Mouse (Mus musculus) embryonic fibroblast, embryonic 13.5 days (primary cell): ENCODE measurements around the gene Pin1rt1. TPM values are rescaled to one million over a fixed set of nuclear protein-coding genes. Genes with fewer than 3 reads are reported as not detected.

ENCODE experiments used
- H3K27ac ChIP-seq: 2 replicates; pipeline ENCODE4 v1.5.1; 2012; ENCODE audit warnings: low read length, control low read depth, inconsistent platforms; ENCODE audit not compliant: insufficient read depth
- H3K4me1 ChIP-seq: 2 replicates; pipeline ENCODE4 v1.6.1; 2011; ENCODE audit warnings: low read length; ENCODE audit not compliant: control insufficient read depth, insufficient read depth
- H3K4me3 ChIP-seq: 2 replicates; pipeline ENCODE4 v1.5.1; 2011; ENCODE audit warnings: mild to moderate bottlenecking, control low read depth, low read length; ENCODE audit not compliant: insufficient read depth
- CTCF ChIP-seq: IDR thresholded peaks from 2 replicates; pipeline ENCODE4 v1.5.1; 2011; ENCODE audit warnings: mild to moderate bottlenecking, control low read depth, low read length, moderate library complexity, borderline replicate concordance; ENCODE audit not compliant: insufficient read depth
- POLR2A ChIP-seq: IDR thresholded peaks from 2 replicates; pipeline ENCODE4 v1.6.1; 2011; ENCODE audit warnings: low read depth, mild to moderate bottlenecking, control low read depth, low read length, moderate library complexity
- polyA plus RNA-seq: library from polyadenylated mRNA; stranded (reverse); fragments of >200 nt; gene quantifications from 2 replicates; pipeline ENCODE4 v1.2.4, GENCODE M21; 2011; ENCODE audit warnings: low read depth; ENCODE audit not compliant: missing spikeins, insufficient read length

Gene Pin1rt1
- polyA plus RNA-seq, 1 experiment, result not detected

GRCm38 (mm10) chr2:104699659-104700058, 16.5 kb downstream of the Pin1rt1 start:
- no peak overlapping the region for H3K4me3 ChIP-seq
- TF ChIP-seq POLR2A (no peak), CTCF (no peak)
- no peaks in the 10 kb centered on the region for H3K4me1 ChIP-seq
- H3K27ac ChIP-seq, result no peak overlapping the region

- H3K4me1 ChIP-seq, result no peaks in the 10 kb centered on the region
- H3K4me3 ChIP-seq, result no peak overlapping the region
- TF ChIP-seq POLR2A (no peak), CTCF (no peak)
- H3K27ac ChIP-seq, result no peak overlapping the region
Observed at GRCm38 (mm10) chr2:104692551-104692950, 23.6 kb downstream of the Pin1rt1 start.

GRCm38 (mm10) chr2:104690720-104691119, 25.5 kb downstream of the Pin1rt1 start:
- no peaks in the 10 kb centered on the region for H3K4me1 ChIP-seq
- no peak overlapping the region for H3K4me3 ChIP-seq
- H3K27ac ChIP-seq, result no peak overlapping the region
- TF ChIP-seq POLR2A, result no peak
- TF ChIP-seq CTCF, result no peak

- Histone ChIP-seq H3K4me1 (no peaks in the 10 kb centered on the region), H3K4me3 (no peak overlapping the region), H3K27ac (no peak overlapping the region)
- TF ChIP-seq CTCF (no peak), POLR2A (no peak)
Observed at GRCm38 (mm10) chr2:104688724-104689123, 27.5 kb downstream of the Pin1rt1 start.

- Histone ChIP-seq H3K27ac (no peak overlapping the region), H3K4me1 (no peaks in the 10 kb centered on the region), H3K4me3 (no peak overlapping the region)
- TF ChIP-seq POLR2A (no peak), CTCF (no peak)
Observed at GRCm38 (mm10) chr2:104688321-104688720, 27.9 kb downstream of the Pin1rt1 start.

GRCm38 (mm10) chr2:104687261-104687660, 28.9 kb downstream of the Pin1rt1 start:
- no peak for TF ChIP-seq POLR2A
- no peak for TF ChIP-seq CTCF
- H3K4me1 ChIP-seq, result no peaks in the 10 kb centered on the region
- no peak overlapping the region for H3K4me3 ChIP-seq
- H3K27ac ChIP-seq, result no peak overlapping the region

- no peaks in the 10 kb centered on the region for H3K4me1 ChIP-seq
Observed at GRCm38 (mm10) chr2:104685418-104685817, 30.8 kb downstream of the Pin1rt1 start.

GRCm38 (mm10) chr2:104684771-104685170, 31.4 kb downstream of the Pin1rt1 start:
- Histone ChIP-seq H3K4me3 (no peak overlapping the region), H3K27ac (no peak overlapping the region)
- TF ChIP-seq POLR2A, result no peak
- TF ChIP-seq CTCF, result no peak

More at GRCm38 (mm10) chr2:104685418-104685817, 30.8 kb downstream of the Pin1rt1 start:
- Histone ChIP-seq H3K27ac (no peak overlapping the region), H3K4me3 (no peak overlapping the region)
- TF ChIP-seq CTCF (peak; percentile 98), POLR2A (no peak)

GRCm38 (mm10) chr2:104677326-104677725, 38.9 kb downstream of the Pin1rt1 start:
- H3K4me1 ChIP-seq, result no peaks in the 10 kb centered on the region
- no peak overlapping the region for H3K4me3 ChIP-seq
- H3K27ac ChIP-seq, result no peak overlapping the region
- TF ChIP-seq CTCF (no peak), POLR2A (no peak)

More at GRCm38 (mm10) chr2:104684771-104685170, 31.4 kb downstream of the Pin1rt1 start:
- H3K4me1 ChIP-seq, result no peaks in the 10 kb centered on the region

- H3K4me3 ChIP-seq, result no peak overlapping the region
Observed at GRCm38 (mm10) chr2:104671724-104672123, 44.5 kb downstream of the Pin1rt1 start.

GRCm38 (mm10) chr2:104669122-104669804, 46.9 kb downstream of the Pin1rt1 start:
- Histone ChIP-seq H3K4me1 (no peaks in the 10 kb centered on the region), H3K4me3 (no peak overlapping the region), H3K27ac (no peak overlapping the region)
- no peak for TF ChIP-seq CTCF
- no peak for TF ChIP-seq POLR2A

More at GRCm38 (mm10) chr2:104671724-104672123, 44.5 kb downstream of the Pin1rt1 start:
- Histone ChIP-seq H3K27ac (no peak overlapping the region), H3K4me1 (no peaks in the 10 kb centered on the region)
- TF ChIP-seq POLR2A (no peak), CTCF (no peak)

Other genes with a start within 250 kb of the Pin1rt1 start
- gene Hipk3, start 221.9 kb downstream of the Pin1rt1 start, polyA plus RNA-seq, result 65.7 and 66.5 TPM in 2 replicates
- gene Cstf3, start 125.9 kb downstream of the Pin1rt1 start, polyA plus RNA-seq, result 46.7 and 51.1 TPM in 2 replicates
- gene Tcp11l1, start 4.2 kb downstream of the Pin1rt1 start, polyA plus RNA-seq, result 22.0 and 29.8 TPM in 2 replicates
- gene Depdc7, start 26.5 kb upstream of the Pin1rt1 start, polyA plus RNA-seq, result 2.8 and 3.1 TPM in 2 replicates
- 25.6 and 32.2 TPM in 2 replicates for gene Qser1, start 100.4 kb upstream of the Pin1rt1 start, polyA plus RNA-seq
- gene Prrg4, start 133.5 kb upstream of the Pin1rt1 start, polyA plus RNA-seq, result 10.2 and 18.5 TPM in 2 replicates
- gene Ccdc73, start 151.4 kb upstream of the Pin1rt1 start, polyA plus RNA-seq, result 6.7 and 9.1 TPM in 2 replicates